Mouse (Mus musculus) MEL (cell line): ENCODE data around the gene Pabpn1. TPM values are rescaled to one million over a fixed set of nuclear protein-coding genes. Genes with fewer than 3 reads are reported as not detected.

Experiments used
- DNase-seq: peaks from one replicate; pipeline ENCODE4 v3.0.0; 2011; ENCODE audit warnings: low read depth, low spot score
- H3K27ac ChIP-seq: 2 replicates; pipeline ENCODE4 v1.5.1; 2012; ENCODE audit warnings: low read depth, mild to moderate bottlenecking, control low read depth, low read length, moderate library complexity; ENCODE audit not compliant: control insufficient read depth
- H3K27me3 ChIP-seq, 2 experiments: fragments of 150-350 bp in 1 of 2; sonication (generic) in 1 of 2; 2 replicates each; pipeline ENCODE4 v1.6.1; 2012; ENCODE audit warnings: low read length in 2 of 2, mild to moderate bottlenecking in 2 of 2, improper control_type of control experiment in 1 of 2, moderate library complexity in 1 of 2; ENCODE audit not compliant: insufficient read depth in 2 of 2, control insufficient read depth in 1 of 2
- H3K36me3 ChIP-seq, 2 experiments: 2 replicates each; pipeline ENCODE4 v1.6.1; 2012 to 2014; ENCODE audit warnings: low read length in 2 of 2, improper control_type of control experiment in 1 of 2, inconsistent platforms in 1 of 2, mild to moderate bottlenecking in 1 of 2; ENCODE audit not compliant: insufficient read depth in 2 of 2, control insufficient read depth in 1 of 2
- H3K4me1 ChIP-seq, 2 experiments: fragments of 150-350 bp in 1 of 2; sonication (generic) in 1 of 2; 2 replicates each; pipeline ENCODE4 v1.6.1; 2012; ENCODE audit warnings: low read length in 2 of 2, improper control_type of control experiment in 1 of 2, mild to moderate bottlenecking in 1 of 2; ENCODE audit not compliant: insufficient read depth in 2 of 2, control insufficient read depth in 1 of 2
- H3K4me3 ChIP-seq, 2 experiments: fragments of 150-350 bp in 1 of 2; sonication (generic) in 1 of 2; 2 replicates each; pipeline ENCODE4 v1.5.1; 2012; ENCODE audit warnings: low read depth in 2 of 2, low read length in 2 of 2, mild to moderate bottlenecking in 2 of 2, moderate library complexity in 2 of 2, control low read depth in 1 of 2, improper control_type of control experiment in 1 of 2; ENCODE audit not compliant: control insufficient read depth in 1 of 2, insufficient read depth in 1 of 2
- H3K79me2 ChIP-seq: 2 replicates; pipeline ENCODE4 v1.6.1; 2012; ENCODE audit warnings: mild to moderate bottlenecking, low read length, moderate library complexity; ENCODE audit not compliant: control insufficient read depth, poor library complexity, insufficient read depth
- H3K9ac ChIP-seq: 2 replicates; pipeline ENCODE4 v1.6.1; 2012; ENCODE audit warnings: low read depth, mild to moderate bottlenecking, control low read depth, low read length, moderate library complexity; ENCODE audit not compliant: control insufficient read depth, poor library complexity, severe bottlenecking
- H3K9me3 ChIP-seq: fragments of 150-350 bp; sonication (generic); replicated peaks from 2 replicates; pipeline ENCODE4 v1.6.1; 2012; ENCODE audit warnings: mild to moderate bottlenecking, low read length, improper control_type of control experiment, moderate library complexity; ENCODE audit not compliant: insufficient read depth
- BHLHE40 ChIP-seq: IDR thresholded peaks from 2 replicates; pipeline ENCODE4 v1.6.1; 2012; ENCODE audit warnings: low read depth, mild to moderate bottlenecking, inconsistent platforms, low read length, improper control_type of control experiment, borderline replicate concordance
- CTCF ChIP-seq, 3 experiments: IDR thresholded peaks in 2 of 3; conservative IDR thresholded peaks in 1 of 3; 2 replicates each; pipeline ENCODE4 v1.5.1; 2011 to 2012; ENCODE audit warnings: low read length in 3 of 3, low read depth in 2 of 3, mild to moderate bottlenecking in 2 of 3, improper control_type of control experiment in 1 of 3, inconsistent platforms in 1 of 3, mixed read lengths in 1 of 3, moderate library complexity in 1 of 3; ENCODE audit not compliant: control insufficient read depth in 1 of 3, insufficient read depth in 1 of 3, poor library complexity in 1 of 3, severe bottlenecking in 1 of 3
- E2F4 ChIP-seq: IDR thresholded peaks from 2 replicates; pipeline ENCODE4 v1.6.1; 2011; ENCODE audit warnings: low read depth, low read length, improper control_type of control experiment, borderline replicate concordance
- ETS1 ChIP-seq: IDR thresholded peaks from 2 replicates; pipeline ENCODE4 v1.6.1; 2012; ENCODE audit warnings: low read depth, mild to moderate bottlenecking, inconsistent platforms, low read length, improper control_type of control experiment, moderate library complexity
- GABPA ChIP-seq: IDR thresholded peaks from 2 replicates; pipeline ENCODE4 v1.6.1; 2012; ENCODE audit warnings: low read depth, mild to moderate bottlenecking, inconsistent platforms, low read length, improper control_type of control experiment, moderate library complexity
- HCFC1 ChIP-seq: IDR thresholded peaks from 2 replicates; pipeline ENCODE4 v1.6.1; 2012; ENCODE audit warnings: low read depth, mild to moderate bottlenecking, inconsistent platforms, low read length, improper control_type of control experiment, moderate library complexity
- JUND ChIP-seq: IDR thresholded peaks from 2 replicates; pipeline ENCODE4 v1.6.1; 2011; ENCODE audit warnings: low read depth, mild to moderate bottlenecking, improper control_type of control experiment, low read length
- KAT2A ChIP-seq: conservative IDR thresholded peaks from 2 replicates; pipeline ENCODE4 v1.6.1; 2012; ENCODE audit warnings: low read depth, low read length, improper control_type of control experiment, inconsistent platforms
- MAFK ChIP-seq: IDR thresholded peaks from 2 replicates; pipeline ENCODE4 v1.6.1; 2011; ENCODE audit warnings: low read depth, mild to moderate bottlenecking, low read length, improper control_type of control experiment, borderline replicate concordance
- MAX ChIP-seq: IDR thresholded peaks from 2 replicates; pipeline ENCODE4 v1.6.1; 2011; ENCODE audit warnings: low read length, improper control_type of control experiment
- MAZ ChIP-seq: IDR thresholded peaks from 2 replicates; pipeline ENCODE4 v1.6.1; 2012; ENCODE audit warnings: low read depth, mild to moderate bottlenecking, inconsistent platforms, low read length, improper control_type of control experiment
- MXI1 ChIP-seq: IDR thresholded peaks from 2 replicates; pipeline ENCODE4 v1.6.1; 2011; ENCODE audit warnings: mild to moderate bottlenecking, low read depth, low read length, improper control_type of control experiment
- NELFE ChIP-seq: IDR thresholded peaks from 2 replicates; pipeline ENCODE4 v1.6.1; 2011; ENCODE audit warnings: low read depth, low read length, improper control_type of control experiment
- NRF1 ChIP-seq: IDR thresholded peaks from 2 replicates; pipeline ENCODE4 v1.6.1; 2014; ENCODE audit warnings: low read depth, mild to moderate bottlenecking, inconsistent platforms, low read length, improper control_type of control experiment, moderate library complexity; ENCODE audit not compliant: poor library complexity, insufficient read depth, severe bottlenecking
- POLR2A ChIP-seq, 2 experiments: IDR thresholded peaks; 2 replicates each; pipeline ENCODE4 v1.6.1; 2011 to 2012; ENCODE audit warnings: low read length in 2 of 2, mild to moderate bottlenecking in 2 of 2, control low read depth in 1 of 2, improper control_type of control experiment in 1 of 2, low read depth in 1 of 2, moderate library complexity in 1 of 2; ENCODE audit not compliant: control insufficient read depth in 1 of 2, insufficient read depth in 1 of 2, poor library complexity in 1 of 2
- POLR2AphosphoS5 ChIP-seq: IDR thresholded peaks from 2 replicates; pipeline ENCODE4 v1.6.1; 2012; ENCODE audit warnings: low read depth, borderline replicate concordance, mild to moderate bottlenecking, inconsistent platforms, low read length, moderate library complexity, mixed read lengths
- RCOR1 ChIP-seq: IDR thresholded peaks from 2 replicates; pipeline ENCODE4 v1.6.1; 2012; ENCODE audit warnings: low read depth, mild to moderate bottlenecking, inconsistent platforms, low read length, improper control_type of control experiment
- TBP ChIP-seq: IDR thresholded peaks from 2 replicates; pipeline ENCODE4 v1.8.0; 2011; ENCODE audit warnings: low read depth, low read length, improper control_type of control experiment
- TCF12 ChIP-seq: IDR thresholded peaks from 2 replicates; pipeline ENCODE4 v1.6.1; 2014; ENCODE audit warnings: low read depth, mild to moderate bottlenecking, inconsistent platforms, low read length, improper control_type of control experiment, moderate library complexity
- USF1 ChIP-seq: IDR thresholded peaks from 2 replicates; pipeline ENCODE4 v1.6.1; 2014; ENCODE audit warnings: low read depth, mild to moderate bottlenecking, inconsistent platforms, low read length, improper control_type of control experiment, moderate library complexity
- USF2 ChIP-seq, 2 experiments: IDR thresholded peaks; 2 replicates each; pipeline ENCODE4 v1.6.1; 2011 to 2012; ENCODE audit warnings: improper control_type of control experiment in 2 of 2, low read length in 2 of 2, borderline replicate concordance in 1 of 2, inconsistent platforms in 1 of 2, low read depth in 1 of 2, mild to moderate bottlenecking in 1 of 2; ENCODE audit not compliant: insufficient read depth in 1 of 2
- ZMIZ1 ChIP-seq: IDR thresholded peaks from 2 replicates; pipeline ENCODE4 v1.6.1; 2012; ENCODE audit warnings: low read depth, mild to moderate bottlenecking, inconsistent platforms, low read length, improper control_type of control experiment, moderate library complexity
- polyA plus RNA-seq, 2 experiments: library from polyadenylated mRNA; stranded (reverse) in 1 of 2; unstranded in 1 of 2; fragments of >175 nt in 1 of 2; fragments of >200 nt in 1 of 2; gene quantifications; 2 replicates each; pipeline versions ENCODE4 v1.2.1 to v1.2.4; 2012; ENCODE audit warnings: low replicate concordance in 2 of 2, low read depth in 1 of 2; ENCODE audit not compliant: insufficient read length in 2 of 2, insufficient read depth in 1 of 2, missing spikeins in 1 of 2
- total RNA-seq: library from RNA; depleted of rRNA; stranded (reverse); fragments of 300-350 nt; gene quantifications from 2 replicates; pipeline ENCODE4 v1.2.3, GENCODE M21; 2012

Pabpn1 gene
- total and polyA plus RNA-seq, 3 experiments = 82.3 to 393 TPM; not detected in 1

DNA sequence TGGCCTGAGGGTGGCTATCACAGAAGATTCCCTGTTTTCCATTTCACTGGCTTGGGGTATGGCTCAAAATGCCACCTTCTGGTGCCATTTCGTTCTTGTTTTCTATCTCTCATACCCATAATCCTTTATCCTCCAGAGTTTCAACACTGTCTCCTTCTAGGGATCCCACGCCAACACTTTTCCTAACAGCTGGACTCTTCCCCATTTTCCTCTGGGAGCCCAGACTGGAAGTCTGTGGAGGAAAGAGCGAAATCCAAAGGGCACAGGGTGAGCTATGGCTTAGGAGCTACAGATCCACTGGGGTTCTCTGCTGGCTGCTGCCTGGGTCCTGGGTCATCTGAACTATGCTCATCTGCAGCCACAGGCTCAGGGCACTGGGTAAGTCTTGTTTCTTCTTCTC, 18.1 kb upstream of the Pabpn1 start:
- Histone ChIP-seq H3K9ac (no peak overlapping the region), H3K79me2 (peaks cover 2% of the 10 kb centered on the region; the same call in 1 of the 2 replicates)
- TF ChIP-seq MXI1 = no peak
- TF ChIP-seq CTCF (IDR thresholded peaks at IDR 0.05 in 2 of 3, conservative IDR thresholded peaks at IDR 0.05 in 1 of 3; ENCODE audit: control insufficient read depth in 1 of 3, insufficient read depth in 1 of 3, low read depth in 2 of 3, low read length in 3 of 3, poor library complexity in 1 of 3, severe bottlenecking in 1 of 3) = no peak
- TF ChIP-seq JUND = no peak
- TF ChIP-seq MAX = no peak
- no peak for TF ChIP-seq POLR2AphosphoS5
- no peak for TF ChIP-seq MAZ
- no peak for TF ChIP-seq TCF12
- TF ChIP-seq USF1 = no peak
- TF ChIP-seq POLR2A (IDR thresholded peaks at IDR 0.05; ENCODE audit: control insufficient read depth in 1 of 2, insufficient read depth in 1 of 2, low read depth in 1 of 2, low read length in 2 of 2, poor library complexity in 1 of 2) = no peak
- TF ChIP-seq HCFC1 = no peak

DNA sequence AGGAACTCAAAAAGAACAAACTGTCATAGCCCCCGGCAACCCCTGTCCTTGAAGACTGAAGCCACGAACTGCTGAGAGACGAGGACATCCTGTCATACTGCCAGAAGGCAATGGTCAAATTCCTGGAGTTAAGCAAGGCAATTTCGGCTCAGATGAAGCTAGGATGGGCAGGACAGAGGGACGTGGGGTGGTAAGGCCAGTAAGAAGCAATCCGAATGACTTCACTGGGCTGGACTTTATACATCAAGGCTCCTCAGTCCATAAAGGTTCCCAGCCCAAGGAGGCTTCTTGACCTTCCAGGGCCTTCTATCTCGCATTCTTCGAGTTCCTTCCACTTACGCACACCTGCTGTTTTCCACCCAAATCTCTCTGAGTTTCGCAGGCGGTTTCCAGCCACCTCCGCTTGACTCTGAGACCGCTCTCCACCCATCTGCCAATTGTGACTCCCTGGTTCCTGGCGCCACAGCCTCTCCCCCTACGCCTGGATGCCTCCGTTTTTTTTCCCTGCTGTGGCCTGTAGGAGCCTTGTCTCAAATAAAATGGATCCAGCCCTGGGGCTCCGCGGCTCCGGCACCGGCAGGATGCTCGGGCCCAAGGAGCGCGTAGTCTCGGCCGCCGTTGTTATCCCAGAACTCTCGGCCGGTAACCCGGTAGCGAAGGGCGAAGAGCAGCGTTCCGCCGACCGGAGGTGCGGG, 16.3 kb upstream of the Pabpn1 start:
- Histone ChIP-seq H3K4me1 (peaks cover 3 to 11% of the 10 kb centered on the region in 2 experiments), H3K9me3 (no peaks in the 10 kb centered on the region), H3K36me3 (peaks cover 0 to 9% of the 10 kb centered on the region in 2 experiments; a peak in 1 of 4 replicates), H3K79me2 (peaks cover 2% of the 10 kb centered on the region; the same call in 1 of the 2 replicates), H3K4me3 (peak overlapping the region; percentile 90 to 92), H3K27me3 (no peaks in the 10 kb centered on the region), H3K9ac (peak overlapping the region; percentile 90), H3K27ac (no peak overlapping the region)
- TF ChIP-seq NELFE (no peak), HCFC1 (no peak), JUND (no peak), ETS1 (no peak), TBP (no peak), MAFK (no peak), ZMIZ1 (no peak), POLR2AphosphoS5 (no peak), E2F4 (no peak), RCOR1 (no peak), NRF1 (no peak), KAT2A (no peak), BHLHE40 (no peak), POLR2A (IDR thresholded peaks at IDR 0.05; ENCODE audit: control insufficient read depth in 1 of 2, insufficient read depth in 1 of 2, low read depth in 1 of 2, low read length in 2 of 2, poor library complexity in 1 of 2) (no peak), GABPA (no peak), USF2 (IDR thresholded peaks at IDR 0.05; ENCODE audit: borderline replicate concordance in 1 of 2, insufficient read depth in 1 of 2, low read depth in 1 of 2, low read length in 2 of 2) (no peak)
- no peak for DNase-seq

More for the DNA sequence above, 18.1 kb upstream of the Pabpn1 start:
- H3K4me1 ChIP-seq = peaks cover 3 to 11% of the 10 kb centered on the region in 2 experiments
- H3K27ac ChIP-seq = no peak overlapping the region
- H3K9me3 ChIP-seq = no peaks in the 10 kb centered on the region
- no peaks in the 10 kb centered on the region for H3K27me3 ChIP-seq
- peaks cover 0 to 9% of the 10 kb centered on the region in 2 experiments; a peak in 1 of 4 replicates for H3K36me3 ChIP-seq
- no peak for DNase-seq
- no peak overlapping the region for H3K4me3 ChIP-seq
